Mouse (Mus musculus) heart, embryonic 11.5 days (tissue): ENCODE results near the gene Actl11. TPM values are rescaled to one million over a fixed set of nuclear protein-coding genes. Genes with fewer than 3 reads are reported as not detected.

Experiments
- ATAC-seq: fragments of 200-750 bp; cut with Nextera tagmentation; replicated peaks from 2 replicates; pipeline ENCODE4 v1.8.0; 2017; ENCODE audit warnings: moderate library complexity; ENCODE audit not compliant: insufficient number of reproducible peaks, low FRiP score, low TSS enrichment
- H3K27ac ChIP-seq: fragments of 300-500 bp; sonication (generic); 2 replicates; pipeline ENCODE4 v1.5.1; 2014; ENCODE audit warnings: mild to moderate bottlenecking, low read depth, low read length
- H3K27me3 ChIP-seq: fragments of 300-500 bp; sonication (generic); 2 replicates; pipeline ENCODE4 v1.6.1; 2014; ENCODE audit warnings: mild to moderate bottlenecking, low read length, mixed read lengths; ENCODE audit not compliant: control insufficient read depth, insufficient read depth
- H3K36me3 ChIP-seq: fragments of 300-500 bp; sonication (generic); 2 replicates; pipeline ENCODE4 v1.6.1; 2014; ENCODE audit warnings: mild to moderate bottlenecking, low read length, moderate library complexity, mixed read lengths; ENCODE audit not compliant: control insufficient read depth, insufficient read depth
- H3K4me1 ChIP-seq: fragments of 300-500 bp; sonication (generic); 2 replicates; pipeline ENCODE4 v1.6.1; 2014; ENCODE audit warnings: low read length; ENCODE audit not compliant: control insufficient read depth, insufficient read depth
- H3K4me2 ChIP-seq: fragments of 300-500 bp; sonication (generic); 2 replicates; pipeline ENCODE4 v1.6.1; 2014; ENCODE audit warnings: mild to moderate bottlenecking, moderate library complexity
- H3K4me3 ChIP-seq: fragments of 300-500 bp; sonication (generic); 2 replicates; pipeline ENCODE4 v1.5.1; 2014; ENCODE audit warnings: low read depth, low read length
- H3K9ac ChIP-seq: fragments of 300-500 bp; sonication (generic); 2 replicates; pipeline ENCODE4 v1.6.1; 2014; ENCODE audit warnings: mild to moderate bottlenecking, low read depth, low read length, moderate library complexity
- H3K9me3 ChIP-seq: fragments of 300-500 bp; sonication (generic); replicated peaks from 2 replicates; pipeline ENCODE4 v1.6.1; 2016; ENCODE audit warnings: low read length; ENCODE audit not compliant: control insufficient read depth
- WGBS: fragments of 180-500 bp; shearing (Covaris S2); extraction: QIAGEN DNeasy Blood & Tissue Kit; methylation state at CpG from one replicate; pipeline ENCODE4 v1.1.7; 2014; ENCODE audit not compliant: insufficient replicate concordance; 5-methylcytosine and 5-hydroxymethylcytosine counted together
- polyA plus RNA-seq: library from polyadenylated mRNA; unstranded; fragments of >200 nt; fragmentation: Nextera tagmentation; extraction: Ambion mirVana; gene quantifications from 2 replicates; pipeline ENCODE4 v1.2.1, GENCODE M21; 2014

Gene Actl11
- polyA plus RNA-seq, 1 experiment from 2014 or later: not detected

DNA sequence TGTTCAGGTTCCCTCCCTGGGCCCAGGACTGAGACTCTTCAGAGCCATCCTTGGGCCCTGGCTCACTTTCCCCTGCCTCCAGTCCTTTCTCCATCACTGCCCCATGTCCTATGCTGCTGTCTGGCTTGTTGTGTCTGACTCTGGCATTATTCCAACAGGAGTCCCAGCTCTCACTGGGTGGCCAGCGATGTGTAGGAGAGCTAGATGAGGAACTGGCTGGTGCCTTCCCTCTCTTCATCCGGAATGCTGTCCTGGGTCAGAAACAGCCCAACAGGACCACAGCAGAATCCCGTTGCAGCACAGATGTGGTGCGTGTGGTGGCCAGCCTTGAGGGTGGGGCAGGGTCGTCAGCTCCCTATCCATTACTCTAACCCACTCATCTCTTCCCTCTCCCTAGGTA lies 42.0 kb downstream of the Actl11 start:
- Histone ChIP-seq H3K4me1 (peaks cover 25% of the 10 kb centered on the region), H3K9ac (no peak overlapping the region), H3K9me3 (no peaks in the 10 kb centered on the region), H3K27ac (peak overlapping the region; percentile 97; the same call in 1 of the 2 replicates), H3K4me3 (no peak overlapping the region), H3K4me2 (no peak overlapping the region), H3K27me3 (no peaks in the 10 kb centered on the region), H3K36me3 (peaks cover 9% of the 10 kb centered on the region)
- no peak for ATAC-seq
- WGBS: 89% methylated on average over 5 of the region's 5 CpGs

- Histone ChIP-seq H3K9ac (no peak overlapping the region), H3K9me3 (no peaks in the 10 kb centered on the region), H3K36me3 (peaks cover 9% of the 10 kb centered on the region), H3K4me3 (no peak overlapping the region), H3K27me3 (no peaks in the 10 kb centered on the region), H3K4me2 (0 out of 2 replicates have a peak overlapping the region, but pooled peaks have one; percentile 3), H3K27ac (peak overlapping the region; percentile 97), H3K4me1 (peaks cover 38% of the 10 kb centered on the region)
- WGBS: 49% methylated on average over 8 of the region's 8 CpGs
- ATAC-seq: peak; percentile 82
Observed at GRCm38 (mm10) chr9:107971690-107972541, 43.6 kb downstream of the Actl11 start.

DNA sequence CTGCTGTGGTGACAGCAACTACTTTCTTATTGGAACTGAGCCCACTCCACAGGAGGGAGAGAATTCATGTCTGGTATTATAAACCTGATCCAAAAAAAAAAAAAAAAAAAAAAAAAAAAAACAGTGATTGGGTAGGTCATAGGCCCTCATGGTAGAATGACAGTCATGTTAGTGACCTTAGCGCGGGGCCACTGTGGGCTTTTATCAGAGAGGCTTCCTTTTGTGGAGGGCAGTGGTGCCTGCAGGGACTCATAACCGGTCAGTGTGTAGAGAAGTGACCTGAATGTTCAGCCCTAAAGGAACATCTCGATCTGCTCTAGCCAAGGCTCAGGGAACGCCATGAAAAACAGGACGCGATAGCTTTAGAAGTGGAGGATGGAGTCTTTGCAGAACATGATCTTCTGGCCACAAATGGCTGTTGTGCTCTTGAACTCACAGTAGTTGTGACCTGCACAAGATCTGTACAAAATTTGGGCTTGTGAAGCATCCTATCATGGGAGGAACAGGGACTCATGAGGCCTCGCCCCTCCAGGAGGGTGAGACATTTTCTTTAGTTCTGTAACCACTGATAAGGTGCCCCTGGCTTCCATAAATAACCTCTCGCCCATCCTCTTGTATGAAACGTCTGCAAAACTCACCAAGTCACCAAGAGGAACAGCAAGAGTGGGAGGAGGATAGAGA lies 46.4 kb downstream of the Actl11 start:
- no peak overlapping the region for H3K4me3 ChIP-seq
- H3K27me3 ChIP-seq: no peaks in the 10 kb centered on the region
- H3K4me1 ChIP-seq: peaks cover 47% of the 10 kb centered on the region
- peak overlapping the region; percentile 48 for H3K9ac ChIP-seq
- ATAC-seq: no peak; the same call in 1 of the 2 replicates
- peak overlapping the region; percentile 97 for H3K27ac ChIP-seq
- peak overlapping the region; percentile 73 for H3K4me2 ChIP-seq
- no peaks in the 10 kb centered on the region for H3K9me3 ChIP-seq
- WGBS: 41% methylated on average over 10 of the region's 10 CpGs
- H3K36me3 ChIP-seq: peaks cover 7% of the 10 kb centered on the region

DNA sequence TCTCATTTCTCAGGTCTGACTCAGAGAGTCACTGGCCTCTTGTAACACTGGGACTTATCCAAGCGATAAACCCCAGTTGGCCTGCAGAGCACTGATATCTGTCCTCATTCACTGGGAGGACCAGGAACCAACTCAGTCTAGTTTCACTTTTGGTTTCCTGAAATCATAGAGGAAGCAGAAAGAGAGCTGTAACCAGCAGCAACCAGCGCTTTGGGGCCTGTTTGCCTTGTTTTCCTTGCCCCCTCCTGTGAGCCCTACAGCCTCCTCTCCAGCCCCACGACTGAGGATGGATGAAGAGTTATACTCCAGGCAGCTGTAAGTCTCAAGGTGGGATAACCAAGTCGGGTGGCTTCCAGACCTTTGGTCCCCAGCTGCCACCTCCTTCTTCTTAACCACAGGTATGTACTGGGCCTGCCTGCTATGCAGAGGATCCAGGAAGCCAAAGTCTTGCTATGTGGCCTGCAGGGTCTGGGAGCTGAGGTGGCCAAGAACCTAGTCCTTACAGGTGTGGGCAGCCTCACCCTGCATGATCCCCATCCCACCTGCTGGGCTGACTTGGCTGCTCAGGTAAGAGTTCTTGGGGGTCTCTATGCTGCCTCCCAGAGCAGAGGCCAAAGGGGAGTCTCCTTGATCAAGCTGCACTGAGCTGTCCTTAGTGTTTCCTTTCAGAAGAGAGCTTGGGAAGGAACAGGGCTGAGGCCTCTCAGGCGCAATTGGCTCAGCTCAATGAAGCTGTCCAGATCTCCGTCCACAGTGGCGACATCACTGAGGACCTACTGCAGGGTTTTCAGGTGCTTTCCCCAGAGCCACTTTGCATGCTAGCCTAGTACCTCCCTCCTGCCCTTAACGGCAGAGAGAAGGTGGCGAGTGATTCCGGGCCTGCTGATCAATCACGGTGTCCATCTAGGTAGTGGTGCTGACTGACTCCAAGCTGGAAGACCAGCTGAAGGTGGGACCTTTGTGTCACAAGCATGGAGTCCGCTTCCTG lies 47.4 kb downstream of the Actl11 start, which contains the start of gene Uba7:
TSS of gene Uba7 (plus strand) at position 107 of the 988 bp plus-strand sequence.
- Histone ChIP-seq H3K9me3 (no peaks in the 10 kb centered on the region), H3K4me1 (peaks cover 57% of the 10 kb centered on the region), H3K9ac (peak within 1 kb of the TSS; percentile 77), H3K36me3 (peaks cover 9% of the 10 kb centered on the region), H3K4me2 (peak within 1 kb of the TSS; percentile 73), H3K27ac (peak within 1 kb of the TSS; percentile 97), H3K27me3 (no peaks in the 10 kb centered on the region), H3K4me3 (peak within 1 kb of the TSS; percentile 47)
- peak; percentile 72 for ATAC-seq
- WGBS: 44% methylated on average over 12 of the region's 12 CpGs

DNA sequence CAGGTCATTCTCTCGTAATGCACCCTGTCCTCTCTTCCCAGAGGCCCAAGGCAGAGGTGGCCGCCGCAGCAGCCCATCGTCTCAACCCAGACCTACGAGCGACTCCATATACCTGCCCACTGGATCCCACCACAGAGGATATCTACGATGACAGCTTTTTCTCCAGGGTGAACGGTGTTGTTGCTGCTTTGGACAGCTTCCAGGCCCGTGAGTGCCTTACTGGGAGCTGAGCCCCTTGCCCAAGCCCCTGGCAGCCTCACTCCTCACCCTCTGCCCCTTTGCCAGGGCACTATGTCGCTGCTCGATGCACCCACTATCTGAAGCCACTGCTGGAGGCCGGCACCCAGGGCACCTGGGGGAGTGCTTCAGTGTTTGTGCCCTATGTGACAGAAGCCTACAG lies 50.5 kb downstream of the Actl11 start:
- Histone ChIP-seq H3K36me3 (peaks cover 7% of the 10 kb centered on the region; the same call in 1 of the 2 replicates), H3K4me2 (no peak overlapping the region), H3K4me3 (no peak overlapping the region), H3K27ac (no peak overlapping the region), H3K4me1 (peaks cover 73% of the 10 kb centered on the region), H3K9me3 (no peaks in the 10 kb centered on the region), H3K9ac (no peak overlapping the region), H3K27me3 (no peaks in the 10 kb centered on the region)
- no peak for ATAC-seq
- 85% methylated on average over 12 of the region's 12 CpGs for WGBS

Other genes with a start within 250 kb of the Actl11 start
- 0.42 and 1.2 TPM in 2 replicates for gene Gnat1, start 248.8 kb upstream of the Actl11 start, polyA plus RNA-seq
- 4.6 and 5.8 TPM in 2 replicates for gene Sema3f, start 218.0 kb upstream of the Actl11 start, polyA plus RNA-seq
- gene Rbm5, start 157.5 kb upstream of the Actl11 start, polyA plus RNA-seq: 113 and 135 TPM in 2 replicates
- gene Rbm6, start 55.2 kb upstream of the Actl11 start, polyA plus RNA-seq: 46.0 and 51.3 TPM in 2 replicates
- gene Mon1a, start 40.3 kb upstream of the Actl11 start, polyA plus RNA-seq: 9.6 and 11.9 TPM in 2 replicates
- 1.3 and 1.6 TPM in 2 replicates for gene Mst1r, start 21.6 kb upstream of the Actl11 start, polyA plus RNA-seq
- 0.46 and 0.70 TPM in 2 replicates for gene Camkv, start 7.2 kb downstream of the Actl11 start, polyA plus RNA-seq
- 14.5 and 16.7 TPM in 2 replicates for gene Traip, start 21.7 kb downstream of the Actl11 start, polyA plus RNA-seq
- 43.9 and 47.8 TPM in 2 replicates for gene Uba7, start 47.0 kb downstream of the Actl11 start, polyA plus RNA-seq
- 3.2 and 4.0 TPM in 2 replicates for gene Gm20661, start 54.6 kb downstream of the Actl11 start, polyA plus RNA-seq
- gene Inka1, start 57.4 kb downstream of the Actl11 start, polyA plus RNA-seq: 66.6 and 66.8 TPM in 2 replicates
- gene Cdhr4, start 64.0 kb downstream of the Actl11 start, polyA plus RNA-seq: 7.0 and 10.2 TPM in 2 replicates
- 0.52 and 0.90 TPM in 2 replicates for gene Gm20662, start 67.9 kb downstream of the Actl11 start, polyA plus RNA-seq
- gene Ip6k1, start 74.0 kb downstream of the Actl11 start, polyA plus RNA-seq: 17.0 and 25.5 TPM in 2 replicates
- 24.0 and 24.5 TPM in 2 replicates for gene Gmppb, start 120.8 kb downstream of the Actl11 start, polyA plus RNA-seq
- 1.1 and 1.9 TPM in 2 replicates for gene Amigo3, start 124.7 kb downstream of the Actl11 start, polyA plus RNA-seq
- 1.4 and 1.8 TPM in 2 replicates for gene Mst1, start 152.0 kb downstream of the Actl11 start, polyA plus RNA-seq
- 23.4 and 27.2 TPM in 2 replicates for gene Rnf123, start 154.9 kb downstream of the Actl11 start, polyA plus RNA-seq
- gene Apeh, start 166.1 kb downstream of the Actl11 start, polyA plus RNA-seq: 64.5 and 70.7 TPM in 2 replicates